Mouse (Mus musculus): ENCODE results near the gene Mdm2.

DNA sequence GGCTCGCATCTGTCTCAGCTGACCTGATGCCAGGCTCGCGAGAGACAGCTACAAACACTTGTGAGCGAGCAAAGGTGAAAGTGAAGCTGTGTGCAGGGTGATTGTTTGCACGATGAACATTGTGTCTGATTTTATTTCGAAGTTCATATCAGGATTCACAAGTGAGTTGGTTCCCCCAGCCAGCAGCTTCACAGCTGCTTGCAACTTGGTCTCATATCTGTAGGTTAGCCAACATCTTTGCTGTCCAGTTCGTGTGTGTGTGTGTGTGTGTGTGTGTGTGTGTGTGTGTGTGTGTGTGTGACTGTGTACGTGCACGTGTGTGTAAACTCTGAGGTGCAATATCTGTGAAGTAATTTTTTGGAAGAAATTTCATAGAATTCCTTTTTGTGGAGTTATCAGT is 55.1 kb downstream of the Mdm2 start:
- TF ChIP-seq CTCF (IDR thresholded peaks at IDR 0.05; ENCODE audit: low read depth) (no peak), EP300 (optimal IDR thresholded peaks at IDR 0.05) (no peak)

All from stomach, postnatal 0 days (tissue).